Mouse (Mus musculus) liver, embryonic 12.5 days (tissue): ENCODE measurements around the gene Hdac7. TPM values are rescaled to one million over a fixed set of nuclear protein-coding genes. Genes with fewer than 3 reads are reported as not detected.

Source experiments
- ATAC-seq: fragments of 200-750 bp; cut with Nextera tagmentation; 2 replicates; pipeline ENCODE4 v1.8.0; 2017; ENCODE audit warnings: moderate number of reproducible peaks, mild to moderate bottlenecking, moderate library complexity
- H3K27ac ChIP-seq: fragments of 300-500 bp; sonication (generic); 2 replicates; pipeline ENCODE4 v1.5.1; 2016; ENCODE audit warnings: mild to moderate bottlenecking
- H3K27me3 ChIP-seq: fragments of 300-500 bp; sonication (generic); replicated peaks from 2 replicates; pipeline ENCODE4 v1.6.1; 2016; ENCODE audit warnings: mild to moderate bottlenecking, moderate library complexity
- H3K36me3 ChIP-seq: fragments of 300-500 bp; sonication (generic); 2 replicates; pipeline ENCODE4 v1.6.1; 2016; ENCODE audit warnings: mild to moderate bottlenecking, moderate library complexity
- H3K4me1 ChIP-seq: fragments of 300-500 bp; sonication (generic); 2 replicates; pipeline ENCODE4 v1.6.1; 2016
- H3K4me2 ChIP-seq: fragments of 300-500 bp; sonication (generic); 2 replicates; pipeline ENCODE4 v1.6.1; 2016; ENCODE audit warnings: mild to moderate bottlenecking, moderate library complexity
- H3K4me3 ChIP-seq: fragments of 300-500 bp; sonication (generic); 2 replicates; pipeline ENCODE4 v1.5.1; 2016; ENCODE audit warnings: mild to moderate bottlenecking, moderate library complexity
- H3K9ac ChIP-seq: fragments of 300-500 bp; sonication (generic); 2 replicates; pipeline ENCODE4 v1.6.1; 2016; ENCODE audit warnings: mild to moderate bottlenecking, moderate library complexity
- H3K9me3 ChIP-seq: fragments of 300-500 bp; sonication (generic); replicated peaks from 2 replicates; pipeline ENCODE4 v1.6.1; 2016; ENCODE audit warnings: mild to moderate bottlenecking, moderate library complexity
- WGBS: fragments of 180-500 bp; shearing (Covaris S2); methylation state at CpG from one replicate; pipeline ENCODE4 v1.1.7; 2016; ENCODE audit not compliant: insufficient replicate concordance; 5-methylcytosine and 5-hydroxymethylcytosine counted together
- polyA plus RNA-seq: library from polyadenylated mRNA; unstranded; fragments of >200 nt; fragmentation: Nextera tagmentation; extraction: Ambion mirVana; gene quantifications from 2 replicates; pipeline ENCODE4 v1.2.1, GENCODE M21; 2016

Gene Hdac7
- polyA plus RNA-seq, 1 experiment from 2014 or later: 14.3 TPM

DNA sequence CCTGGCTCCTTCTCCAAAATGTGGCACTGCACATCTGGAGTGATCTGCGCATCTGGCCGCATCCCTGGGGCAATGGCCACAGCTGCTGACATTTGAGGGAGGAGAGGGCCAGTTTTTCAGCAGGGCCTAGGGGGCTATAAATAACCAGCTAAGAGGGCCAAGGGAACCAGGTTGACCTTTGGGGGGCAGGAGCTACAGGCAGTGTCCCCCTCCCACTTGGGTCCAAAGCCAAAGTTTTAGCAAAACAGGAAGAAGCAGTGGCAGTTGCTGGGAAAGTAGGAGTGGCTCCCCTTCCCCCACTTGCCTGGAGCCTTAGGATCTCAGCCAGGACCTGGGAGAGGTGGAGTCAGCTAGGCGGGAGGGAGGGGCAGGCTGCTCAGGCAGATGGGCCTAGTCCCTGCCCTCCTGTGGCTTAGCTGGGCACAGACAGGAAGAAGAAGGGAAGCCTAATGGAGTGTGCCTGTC, 4.3 kb downstream of the Hdac7 start:
- 50% methylated on average over 3 of the region's 3 CpGs for WGBS
- Histone ChIP-seq H3K36me3 (no peaks in the 10 kb centered on the region), H3K4me1 (peaks cover 90% of the 10 kb centered on the region), H3K27ac (peak overlapping the region; percentile 27), H3K9me3 (no peaks in the 10 kb centered on the region), H3K4me2 (no peak overlapping the region; the same call in 1 of the 2 replicates), H3K4me3 (no peak overlapping the region), H3K27me3 (no peaks in the 10 kb centered on the region), H3K9ac (no peak overlapping the region)
- peak; percentile 49; the same call in 1 of the 2 replicates for ATAC-seq

DNA sequence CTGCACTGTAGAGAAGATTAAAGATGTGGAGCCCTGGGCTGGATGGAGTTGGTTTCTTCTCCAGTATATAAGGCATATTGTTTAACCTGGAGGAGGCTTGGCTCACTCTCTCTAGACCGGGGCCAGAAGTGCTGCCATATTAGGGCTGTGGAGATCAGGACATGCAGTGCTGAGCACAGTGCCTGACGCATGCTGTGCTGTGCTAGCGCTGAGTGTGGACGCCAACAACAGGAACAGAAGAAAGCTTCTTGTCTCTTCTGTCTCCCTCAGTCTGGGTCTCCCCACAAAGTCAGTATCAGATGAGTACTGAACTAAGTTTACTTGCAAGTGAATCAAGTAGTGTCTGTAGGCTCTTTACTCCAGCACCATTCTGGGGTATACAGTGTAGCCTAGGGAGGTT, 4.8 kb downstream of the Hdac7 start:
- no peak overlapping the region for H3K9ac ChIP-seq
- ATAC-seq: no peak
- H3K36me3 ChIP-seq: no peaks in the 10 kb centered on the region
- no peak overlapping the region for H3K4me2 ChIP-seq
- no peak overlapping the region for H3K4me3 ChIP-seq
- peaks cover 85% of the 10 kb centered on the region for H3K4me1 ChIP-seq
- H3K27ac ChIP-seq: peak overlapping the region; percentile 27
- no peaks in the 10 kb centered on the region for H3K9me3 ChIP-seq
- 79% methylated on average over 4 of the region's 4 CpGs for WGBS
- H3K27me3 ChIP-seq: no peaks in the 10 kb centered on the region

DNA sequence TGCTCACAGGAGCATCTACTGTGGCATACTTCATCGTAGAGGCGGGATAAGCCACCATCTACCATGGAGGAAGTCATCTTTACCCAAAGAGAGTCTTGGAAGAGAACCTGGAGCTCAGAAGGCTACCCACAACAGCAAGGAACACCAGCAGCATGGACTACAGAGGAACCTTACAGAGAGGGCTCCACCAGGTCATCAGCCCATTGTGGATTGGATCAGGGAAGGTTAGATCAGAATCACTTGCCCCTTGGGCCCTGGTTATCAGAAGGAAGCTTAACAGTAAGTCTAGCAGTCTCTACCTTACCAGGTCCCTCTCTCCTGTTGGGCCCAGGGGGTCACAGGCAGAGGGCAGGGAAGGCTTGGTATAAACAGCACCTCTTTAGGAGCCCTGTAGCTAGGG, 5.3 kb downstream of the Hdac7 start:
- Histone ChIP-seq H3K4me1 (peaks cover 80% of the 10 kb centered on the region), H3K4me2 (no peak overlapping the region), H3K4me3 (no peak overlapping the region), H3K36me3 (no peaks in the 10 kb centered on the region), H3K9me3 (no peaks in the 10 kb centered on the region), H3K9ac (no peak overlapping the region), H3K27me3 (0 out of 2 replicates have a peak, but pooled peaks cover under 1% of the 10 kb centered on the region), H3K27ac (0 out of 2 replicates have a peak overlapping the region, but pooled peaks have one; percentile 27)
- 53% methylated on average over 2 of the region's 2 CpGs for WGBS
- ATAC-seq: no peak

DNA sequence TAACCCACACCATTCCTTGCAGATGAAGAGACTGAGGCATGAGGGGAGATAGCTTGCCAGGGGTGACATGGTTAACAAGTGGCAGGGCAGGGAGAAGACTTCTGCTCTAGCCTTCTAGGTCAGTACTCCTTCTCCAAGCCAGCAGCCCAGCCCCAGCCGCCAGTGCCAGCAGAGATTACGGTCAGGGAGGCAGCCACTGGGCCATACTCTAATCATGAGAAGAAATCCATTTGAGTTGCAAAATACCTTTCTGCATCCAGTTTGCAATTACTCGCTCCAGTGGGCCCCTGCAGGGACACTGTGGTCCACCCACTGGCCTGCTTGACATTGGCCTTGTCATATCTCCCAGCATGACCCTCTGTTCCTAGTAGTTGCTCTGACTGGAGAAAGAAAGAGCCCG, 5.9 kb downstream of the Hdac7 start:
- no peak overlapping the region for H3K4me2 ChIP-seq
- H3K9ac ChIP-seq: no peak overlapping the region
- no peaks in the 10 kb centered on the region for H3K36me3 ChIP-seq
- no peak overlapping the region for H3K4me3 ChIP-seq
- H3K27me3 ChIP-seq: peaks cover 7% of the 10 kb centered on the region
- no peak for ATAC-seq
- peaks cover 76% of the 10 kb centered on the region for H3K4me1 ChIP-seq
- 57% methylated on average over 4 of the region's 4 CpGs for WGBS
- no peak overlapping the region for H3K27ac ChIP-seq
- no peaks in the 10 kb centered on the region for H3K9me3 ChIP-seq

DNA sequence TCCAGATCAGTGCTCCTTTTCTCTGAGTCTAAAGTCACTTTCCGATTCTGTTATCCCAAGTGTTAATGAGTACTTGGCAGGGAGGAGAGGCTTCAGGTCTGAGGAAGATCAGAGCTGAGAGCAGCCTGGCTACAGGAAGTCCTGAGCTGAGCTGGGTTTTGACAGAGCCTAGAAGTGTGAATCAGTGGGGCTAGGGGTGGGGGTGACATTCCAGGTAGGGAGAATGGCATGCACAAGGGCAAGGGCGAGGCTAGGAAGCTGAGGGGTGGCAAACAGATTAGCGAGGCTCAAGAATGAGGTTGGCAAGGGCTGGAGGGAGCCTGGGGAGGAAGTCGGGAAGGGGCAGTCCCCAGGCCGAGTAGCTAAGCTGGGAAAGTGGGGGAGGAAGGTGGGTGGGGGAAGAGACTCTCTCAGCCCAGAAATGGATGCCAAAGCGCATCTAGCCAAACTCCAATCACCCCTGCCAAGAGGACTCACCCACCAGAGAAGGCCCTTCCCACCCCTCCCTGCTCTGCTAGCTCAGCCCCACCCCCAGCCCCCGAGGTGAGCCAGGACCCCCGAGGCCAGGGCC, 6.7 kb downstream of the Hdac7 start:
- Histone ChIP-seq H3K9ac (no peak overlapping the region), H3K27ac (no peak overlapping the region), H3K4me3 (no peak overlapping the region), H3K4me1 (peaks cover 76% of the 10 kb centered on the region), H3K27me3 (peaks cover 15% of the 10 kb centered on the region), H3K9me3 (no peaks in the 10 kb centered on the region), H3K36me3 (no peaks in the 10 kb centered on the region), H3K4me2 (no peak overlapping the region)
- no peak for ATAC-seq
- WGBS: 20% methylated on average over 8 of the region's 8 CpGs

DNA sequence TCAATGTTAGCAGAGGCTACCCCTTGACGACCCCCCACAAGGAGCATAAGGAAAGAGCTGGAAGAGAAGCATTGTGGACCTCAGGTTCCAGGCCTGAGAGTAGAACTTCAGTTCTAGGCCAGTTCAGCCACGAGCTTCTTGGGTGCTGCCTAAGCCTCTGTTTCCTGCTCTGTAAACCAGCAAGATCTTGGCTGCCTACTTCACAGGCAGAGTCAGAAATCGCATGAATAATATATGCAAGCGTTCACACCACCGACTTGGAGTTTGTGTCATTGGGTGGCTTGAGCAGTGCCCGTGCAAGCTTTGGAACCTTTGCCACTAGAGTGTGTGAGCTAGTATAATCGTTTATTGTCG, 7.4 kb downstream of the Hdac7 start:
- 49% methylated on average over 8 of the region's 8 CpGs for WGBS

DNA sequence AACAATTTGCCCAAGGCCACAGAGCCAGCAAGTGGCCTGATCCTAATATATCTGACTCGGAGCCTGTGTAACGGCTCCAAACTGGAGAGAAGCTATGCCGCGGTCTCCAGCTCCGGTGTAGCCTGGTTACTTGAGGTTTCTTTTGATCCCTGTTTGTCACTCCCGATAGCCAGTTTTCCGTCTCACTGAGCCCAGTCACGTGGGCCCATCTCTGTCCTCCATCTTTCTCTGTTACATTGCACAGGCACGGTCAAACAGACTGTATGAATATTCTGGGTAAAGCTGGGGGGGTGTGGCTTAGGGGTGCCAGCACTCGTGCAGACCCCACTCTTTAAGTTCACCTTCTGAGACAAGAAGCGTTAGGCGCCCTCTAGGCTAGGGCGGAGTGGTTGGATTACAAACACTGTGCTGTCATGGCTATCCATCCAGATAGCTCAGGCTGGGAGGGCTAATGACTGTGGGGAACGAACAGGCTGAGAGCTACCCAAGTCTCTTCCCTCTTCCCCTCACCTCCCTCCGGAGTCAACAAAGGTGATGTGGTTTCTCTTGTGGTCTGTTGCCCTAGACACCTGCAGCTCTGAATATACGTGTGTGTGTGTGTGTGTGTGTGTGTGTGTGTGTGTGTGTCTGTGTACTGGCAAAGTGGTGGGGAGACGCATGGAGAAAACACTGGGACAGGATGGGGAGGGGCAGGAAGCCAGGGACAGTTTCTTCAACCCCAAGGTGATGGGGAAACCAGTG, 8.0 kb downstream of the Hdac7 start:
- no peak overlapping the region for H3K4me3 ChIP-seq
- H3K36me3 ChIP-seq: no peaks in the 10 kb centered on the region
- no peak overlapping the region for H3K27ac ChIP-seq
- peaks cover 76% of the 10 kb centered on the region for H3K4me1 ChIP-seq
- WGBS: 55% methylated on average over 17 of the region's 17 CpGs
- H3K9me3 ChIP-seq: no peaks in the 10 kb centered on the region
- no peak overlapping the region for H3K4me2 ChIP-seq
- no peak for ATAC-seq
- peaks cover 28% of the 10 kb centered on the region for H3K27me3 ChIP-seq
- H3K9ac ChIP-seq: no peak overlapping the region

More for the DNA sequence above, 7.4 kb downstream of the Hdac7 start:
- ATAC-seq: no peak
- Histone ChIP-seq H3K27me3 (peaks cover 22% of the 10 kb centered on the region), H3K9me3 (no peaks in the 10 kb centered on the region), H3K4me3 (no peak overlapping the region), H3K27ac (no peak overlapping the region), H3K4me2 (no peak overlapping the region), H3K36me3 (no peaks in the 10 kb centered on the region), H3K9ac (no peak overlapping the region), H3K4me1 (peaks cover 76% of the 10 kb centered on the region)

DNA sequence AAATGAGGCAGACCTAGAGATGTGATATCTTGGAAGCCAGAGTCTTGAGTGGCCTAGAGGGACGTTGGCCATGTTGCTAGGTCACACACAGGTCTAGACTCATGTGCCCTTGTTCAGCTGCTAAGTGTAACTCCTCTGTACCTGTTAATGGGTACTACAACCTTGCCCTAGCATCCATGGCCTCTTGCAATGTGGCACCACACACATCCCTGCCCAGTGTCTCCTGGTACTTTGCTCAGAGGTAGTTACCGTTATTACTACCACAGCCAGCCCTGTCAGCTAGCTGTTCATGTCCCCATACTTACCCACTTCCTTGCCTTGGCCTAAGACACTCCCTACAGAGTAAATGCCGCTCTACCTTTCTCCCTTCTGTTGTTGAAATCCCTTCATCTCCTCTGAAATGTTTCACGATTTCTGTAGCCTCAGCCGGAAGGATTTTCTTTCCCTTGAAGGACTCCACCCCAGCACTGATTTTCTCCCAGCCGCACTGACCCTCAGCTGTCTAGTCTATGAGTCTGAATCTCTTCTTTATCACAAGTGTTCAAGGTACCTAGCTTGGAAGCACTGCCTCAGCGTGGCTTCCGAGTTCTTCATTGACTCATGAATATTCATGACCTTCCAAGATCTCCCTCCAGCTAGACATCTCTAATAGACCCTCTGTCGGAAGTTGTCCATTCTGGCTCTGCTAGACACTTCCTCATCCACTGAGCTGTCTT, 11.4 kb downstream of the Hdac7 start:
- H3K4me1 ChIP-seq: peaks cover 76% of the 10 kb centered on the region
- H3K27me3 ChIP-seq: peaks cover 44% of the 10 kb centered on the region
- H3K4me3 ChIP-seq: no peak overlapping the region
- H3K9me3 ChIP-seq: no peaks in the 10 kb centered on the region
- ATAC-seq: no peak
- 44% methylated on average over 9 of the region's 9 CpGs for WGBS
- no peak overlapping the region for H3K9ac ChIP-seq
- H3K27ac ChIP-seq: no peak overlapping the region
- H3K4me2 ChIP-seq: no peak overlapping the region; the same call in 1 of the 2 replicates
- H3K36me3 ChIP-seq: no peaks in the 10 kb centered on the region

DNA sequence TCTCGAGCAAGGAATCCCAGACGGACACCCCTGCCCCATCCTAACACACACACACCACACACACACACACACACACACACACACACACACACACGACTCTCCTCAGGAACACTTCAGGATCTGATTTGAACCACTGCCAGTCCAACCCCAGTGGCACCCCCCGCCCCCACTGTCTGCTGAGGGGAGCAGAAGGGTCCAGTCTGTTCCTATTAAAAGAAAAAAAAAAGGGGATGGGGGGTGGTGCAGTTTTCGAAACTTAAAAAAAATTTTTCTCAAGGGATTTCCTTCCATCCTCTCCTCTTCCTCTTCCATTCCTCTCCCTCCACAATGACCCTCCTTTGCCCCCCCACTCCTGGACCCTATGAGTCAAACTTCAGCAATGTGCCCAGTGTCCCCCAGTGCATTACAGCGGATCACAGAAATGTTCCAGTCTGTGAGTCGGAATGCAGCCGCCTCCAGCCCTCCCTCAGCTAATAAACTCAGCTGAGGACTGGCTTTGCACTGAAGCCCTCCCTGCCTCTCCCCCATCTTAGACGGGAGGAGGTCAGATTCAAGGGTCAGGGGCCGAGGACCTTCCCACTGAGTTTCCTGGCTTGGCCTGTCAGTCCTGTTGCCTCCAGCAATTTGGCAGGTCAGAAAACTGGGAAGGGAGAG, 12.2 kb downstream of the Hdac7 start:
- peaks cover 44% of the 10 kb centered on the region for H3K27me3 ChIP-seq
- no peak; the same call in 1 of the 2 replicates for ATAC-seq
- H3K27ac ChIP-seq: peak overlapping the region; percentile 80
- H3K36me3 ChIP-seq: no peaks in the 10 kb centered on the region
- 16% methylated on average over 10 of the region's 10 CpGs for WGBS
- H3K9ac ChIP-seq: peak overlapping the region; percentile 80
- H3K4me1 ChIP-seq: peaks cover 74% of the 10 kb centered on the region
- peak overlapping the region; percentile 76 for H3K4me3 ChIP-seq
- H3K9me3 ChIP-seq: no peaks in the 10 kb centered on the region
- peak overlapping the region; percentile 97 for H3K4me2 ChIP-seq

DNA sequence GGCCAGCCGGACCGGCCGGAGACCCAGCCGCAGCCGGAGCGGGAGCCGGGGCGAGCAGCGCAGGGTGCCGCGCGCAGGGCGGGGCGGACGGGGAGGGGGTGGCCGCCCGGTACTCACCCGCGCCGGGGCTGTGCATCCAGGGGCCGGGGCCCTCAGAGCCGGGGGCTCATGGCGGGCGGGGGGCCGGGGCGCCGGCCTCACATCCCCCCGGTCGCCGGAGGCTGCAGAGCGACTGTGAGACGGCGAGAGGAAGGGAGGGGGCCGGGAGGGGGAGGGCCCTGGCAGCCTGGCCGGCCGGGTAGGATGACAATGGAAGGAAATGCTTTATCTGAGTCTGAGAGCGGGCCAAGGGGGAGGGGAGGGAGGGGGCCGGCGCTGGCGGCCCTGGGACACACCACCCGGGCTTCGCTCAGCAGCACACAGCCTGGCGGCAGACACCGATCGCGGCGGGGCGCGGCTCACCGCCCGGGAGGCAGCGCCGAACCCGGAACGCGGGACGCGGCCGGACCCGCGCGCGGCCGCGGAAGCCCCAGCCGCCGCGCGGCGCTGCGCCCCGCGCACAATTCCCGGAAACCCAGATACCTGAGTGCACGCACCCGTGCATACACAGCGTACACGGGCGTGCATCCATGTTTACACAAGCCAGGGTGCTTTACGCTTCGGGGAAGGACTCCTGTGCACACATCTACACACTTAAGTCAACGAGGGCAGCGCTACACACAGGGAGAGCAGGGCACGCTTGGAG, 12.9 kb downstream of the Hdac7 start:
- peak overlapping the region; percentile 80 for H3K27ac ChIP-seq
- peak overlapping the region; percentile 97 for H3K4me2 ChIP-seq
- ATAC-seq: peak; percentile 79
- peak overlapping the region; percentile 76 for H3K4me3 ChIP-seq
- H3K4me1 ChIP-seq: peaks cover 75% of the 10 kb centered on the region
- no peaks in the 10 kb centered on the region for H3K36me3 ChIP-seq
- H3K9ac ChIP-seq: peak overlapping the region; percentile 80
- WGBS: under 1% methylated on average over 74 of the region's 84 CpGs
- peaks cover 44% of the 10 kb centered on the region for H3K27me3 ChIP-seq
- H3K9me3 ChIP-seq: no peaks in the 10 kb centered on the region

DNA sequence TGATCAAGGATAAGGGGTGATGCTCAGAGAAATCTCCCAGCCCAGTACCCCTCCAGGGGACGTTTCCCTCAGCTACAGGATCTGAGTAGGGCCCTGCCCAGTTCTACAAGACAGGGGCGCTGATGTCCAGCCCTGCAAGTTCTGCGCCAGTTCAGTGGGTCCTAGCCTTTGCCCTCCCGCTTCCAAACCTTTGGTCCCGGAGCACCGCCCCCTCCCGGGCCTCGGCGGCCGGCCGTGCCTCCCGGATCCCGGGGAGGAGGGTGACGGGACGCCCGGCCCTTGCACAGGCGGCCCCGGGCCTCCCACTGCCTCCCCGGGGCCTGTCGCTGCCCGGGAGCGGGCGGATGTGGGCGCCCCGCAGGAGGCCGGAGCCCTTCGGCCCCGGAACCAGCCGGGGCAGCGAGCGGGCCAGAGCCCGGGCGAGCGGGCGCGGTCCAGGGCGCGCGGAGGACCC, 13.5 kb downstream of the Hdac7 start:
- H3K27ac ChIP-seq: peak overlapping the region; percentile 80
- H3K4me2 ChIP-seq: peak overlapping the region; percentile 97
- no peaks in the 10 kb centered on the region for H3K36me3 ChIP-seq
- peak; percentile 11 for ATAC-seq
- peaks cover 76% of the 10 kb centered on the region for H3K4me1 ChIP-seq
- under 1% methylated on average over 39 of the region's 39 CpGs for WGBS
- H3K9ac ChIP-seq: peak overlapping the region; percentile 80
- peak overlapping the region; percentile 76 for H3K4me3 ChIP-seq
- no peaks in the 10 kb centered on the region for H3K9me3 ChIP-seq
- H3K27me3 ChIP-seq: peaks cover 44% of the 10 kb centered on the region
